Mouse (Mus musculus) splenic B cell, adult 2 months (primary cell): ENCODE results near the gene Acvr1b.
A peak's percentile ranks its signal among the peaks of the same experiment; 100 is the strongest.

Experiments used
- DNase-seq: peaks from one replicate; pipeline ENCODE4 v3.0.0-alpha.2; 2011; ENCODE audit warnings: low read depth, low spot score
- H3K27me3 ChIP-seq: 2 replicates; pipeline ENCODE4 v1.6.1; 2012; ENCODE audit warnings: mild to moderate bottlenecking, low read length, moderate library complexity, mixed read lengths; ENCODE audit not compliant: control insufficient read depth, poor library complexity, insufficient read depth, severe bottlenecking
- H3K36me3 ChIP-seq: 2 replicates; pipeline ENCODE4 v1.6.1; 2012; ENCODE audit warnings: mild to moderate bottlenecking, low read length, moderate library complexity, mixed read lengths; ENCODE audit not compliant: control insufficient read depth, poor library complexity, insufficient read depth, severe bottlenecking

The Acvr1b gene

DNA sequence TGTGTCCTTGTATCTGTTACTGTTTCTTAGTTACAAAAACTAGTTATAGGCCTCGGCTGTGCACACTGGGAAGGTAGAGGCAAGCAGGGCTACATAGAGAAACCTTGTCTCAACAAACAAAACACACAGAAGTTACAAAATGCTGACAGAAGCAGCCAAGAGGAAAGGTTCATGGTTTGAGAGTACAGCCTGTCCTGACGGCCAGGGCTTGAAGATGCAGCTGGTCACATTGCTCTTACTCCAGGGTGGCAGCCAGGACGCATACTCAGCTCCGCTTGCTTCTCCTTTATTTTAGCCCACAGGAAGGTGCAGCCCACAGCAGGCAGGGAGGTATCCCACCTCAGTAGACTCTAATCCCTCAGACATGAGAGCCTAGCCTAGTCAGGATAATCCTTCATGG, 42.2 kb downstream of the Acvr1b start:
- DNase-seq, result no peak
- Histone ChIP-seq H3K36me3 (no peaks in the 10 kb centered on the region), H3K27me3 (no peaks in the 10 kb centered on the region)

DNA sequence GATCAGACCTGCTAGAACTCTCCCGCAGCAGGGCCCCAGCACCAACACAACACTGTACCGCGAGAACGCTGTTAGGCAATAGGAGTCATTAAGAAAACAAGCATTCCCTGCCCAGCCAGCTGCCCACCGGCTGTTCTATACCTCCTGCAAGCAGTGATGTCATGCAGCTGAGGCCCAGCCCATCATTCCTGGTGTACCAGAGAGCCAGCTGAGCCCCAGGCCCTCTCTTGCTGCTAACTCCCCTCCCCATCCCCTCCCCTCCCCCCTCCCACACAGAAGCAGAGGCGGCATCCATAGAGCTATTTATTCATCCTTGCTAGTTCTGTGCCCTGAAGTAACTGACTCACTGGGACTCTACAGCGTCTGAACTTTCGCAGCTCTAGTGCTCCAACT, 47.0 kb downstream of the Acvr1b start:
- Histone ChIP-seq H3K36me3 (no peaks in the 10 kb centered on the region), H3K27me3 (no peaks in the 10 kb centered on the region)
- no peak for DNase-seq

DNA sequence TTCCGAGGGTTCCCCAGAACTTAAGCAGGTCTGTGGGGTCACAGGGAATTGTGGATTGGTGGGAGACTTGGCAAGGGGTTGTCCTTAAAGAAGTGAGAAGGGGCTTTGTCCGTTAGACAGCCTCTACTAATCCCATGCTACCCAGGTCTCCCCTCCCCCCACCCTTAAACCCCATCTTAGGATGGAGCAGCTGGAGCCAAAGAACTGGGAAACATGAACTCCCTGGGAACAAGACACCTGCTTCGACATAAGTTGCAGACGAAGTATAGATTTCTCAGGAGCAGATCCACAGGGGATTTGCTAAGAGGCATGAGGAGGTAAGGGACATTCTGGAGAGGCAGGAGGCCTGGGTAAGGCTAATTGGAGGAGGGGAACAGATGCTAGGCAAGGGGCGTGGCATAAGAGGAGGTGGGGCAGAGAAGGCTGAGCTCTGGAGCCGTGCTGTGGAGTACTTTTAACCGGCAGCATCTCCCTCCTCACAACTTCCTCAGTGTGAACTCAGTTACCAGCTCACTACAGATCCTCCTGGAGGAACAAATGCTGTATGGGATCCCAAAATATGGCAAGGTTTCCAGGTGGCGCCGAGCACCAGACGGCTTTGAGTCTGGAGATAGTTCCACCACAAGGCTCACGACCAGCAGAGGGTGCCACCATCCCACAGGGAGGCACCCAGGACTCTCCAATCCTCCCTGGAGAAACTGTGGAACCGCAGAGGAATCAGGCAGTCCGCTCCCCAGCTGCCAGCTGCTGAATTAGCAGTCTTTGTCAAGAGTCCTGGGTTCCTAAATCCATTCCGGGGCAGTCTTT, 47.6 kb downstream of the Acvr1b start:
- DNase-seq, result peak; percentile 53
- H3K36me3 ChIP-seq, result no peaks in the 10 kb centered on the region

DNA sequence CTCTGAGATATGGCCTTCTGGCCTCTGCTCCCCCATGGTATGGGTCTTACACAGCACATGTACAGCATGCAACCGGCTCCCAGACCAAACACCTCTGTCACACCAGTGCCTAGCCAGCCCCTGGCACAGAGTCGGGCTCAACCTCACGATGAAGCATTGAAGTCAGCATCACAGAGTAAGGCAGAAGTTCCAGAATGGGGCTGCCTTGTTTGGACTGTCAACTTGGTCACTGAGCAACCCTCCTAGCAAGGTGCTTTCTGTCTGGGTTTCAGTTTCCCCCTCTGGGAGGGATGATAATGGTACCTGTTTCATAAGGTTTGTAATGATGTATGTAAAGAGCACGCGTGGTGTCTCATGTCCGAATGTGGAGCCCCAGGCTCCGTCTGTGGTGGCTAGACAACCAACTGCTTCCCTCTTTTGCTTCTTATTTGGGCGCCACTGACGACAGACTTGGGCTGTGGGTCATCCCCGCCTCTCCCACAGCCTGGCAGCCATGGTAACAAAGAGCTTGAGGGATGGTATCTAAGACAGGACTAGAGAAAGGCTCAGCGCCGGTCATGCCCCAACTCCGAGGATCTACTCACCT, 49.1 kb downstream of the Acvr1b start:
- H3K27me3 ChIP-seq, result no peaks in the 10 kb centered on the region
- peak; percentile 85 for DNase-seq
- no peaks in the 10 kb centered on the region for H3K36me3 ChIP-seq

More for the DNA sequence above, 47.6 kb downstream of the Acvr1b start:
- H3K27me3 ChIP-seq, result no peaks in the 10 kb centered on the region

DNA sequence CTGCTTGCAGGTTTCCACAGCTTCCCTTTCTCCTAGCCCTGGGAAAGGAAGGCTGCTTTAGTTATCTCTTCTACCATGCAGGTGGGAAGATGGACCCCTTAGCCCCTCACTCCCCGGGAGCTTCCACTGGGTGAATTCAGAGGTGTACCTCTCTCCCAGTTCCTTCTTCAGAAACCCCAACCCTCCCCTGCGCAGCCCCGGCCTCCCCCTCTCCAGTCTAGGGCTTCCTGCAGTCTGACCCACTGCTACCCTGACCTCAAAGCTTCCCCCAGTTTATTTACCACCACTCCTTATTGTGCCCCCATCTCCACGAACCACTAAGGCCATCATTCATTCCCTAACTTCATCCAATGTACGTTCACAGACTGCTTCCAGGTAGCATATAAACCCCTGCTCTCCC, 49.7 kb downstream of the Acvr1b start:
- H3K36me3 ChIP-seq, result no peaks in the 10 kb centered on the region
- DNase-seq, result no peak
- no peaks in the 10 kb centered on the region for H3K27me3 ChIP-seq

DNA sequence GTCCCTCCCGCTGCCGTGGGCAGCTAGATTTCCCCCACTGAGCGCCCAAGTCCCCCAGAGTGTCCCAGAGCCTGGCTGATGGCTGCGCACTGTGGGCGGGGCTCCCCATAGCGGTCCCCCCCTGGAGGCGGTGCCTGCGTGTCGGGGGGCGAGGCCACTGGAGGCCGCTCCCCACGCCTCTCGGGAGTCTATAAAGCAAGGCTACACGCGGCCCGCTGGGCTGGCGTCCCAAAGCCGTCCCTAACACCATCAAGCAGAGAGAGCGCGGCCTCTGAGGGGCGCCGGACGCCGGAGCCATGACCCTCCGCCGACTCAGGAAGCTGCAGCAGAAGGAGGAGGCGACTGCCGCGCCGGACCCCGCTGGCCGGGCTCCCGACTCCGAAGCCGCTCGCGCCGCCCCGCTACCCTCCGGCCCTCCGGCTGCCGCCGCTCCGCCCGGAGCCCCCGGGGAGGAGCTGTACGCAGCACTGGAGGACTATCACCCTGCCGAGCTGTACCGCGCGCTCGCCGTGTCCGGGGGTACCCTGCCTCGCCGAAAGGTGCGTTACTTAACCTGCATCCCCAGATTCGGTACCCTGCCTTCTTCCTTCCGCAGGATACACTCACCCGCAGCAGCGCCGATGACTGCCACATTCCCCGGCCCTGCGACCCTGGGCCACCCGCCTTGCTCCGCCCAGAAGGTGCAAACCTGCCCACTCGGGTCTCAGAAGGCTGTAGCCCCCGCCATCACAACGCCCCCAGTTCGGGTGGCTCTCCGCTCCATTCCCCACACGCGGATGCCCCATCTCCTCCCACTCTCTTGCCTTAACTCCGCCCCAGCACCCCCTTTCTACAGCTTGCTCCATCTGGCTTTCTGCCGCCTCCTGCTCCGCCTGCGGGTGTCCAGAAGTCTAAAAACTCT, 50.4 kb downstream of the Acvr1b start, which contains the start of gene Grasp:
TSS of gene Grasp (plus strand) at position 183 of the 901 bp plus-strand sequence.
- Histone ChIP-seq H3K27me3 (no peaks in the 10 kb centered on the region), H3K36me3 (no peaks in the 10 kb centered on the region; the same call in 1 of the 2 replicates)
- DNase-seq, result peak; percentile 90

DNA sequence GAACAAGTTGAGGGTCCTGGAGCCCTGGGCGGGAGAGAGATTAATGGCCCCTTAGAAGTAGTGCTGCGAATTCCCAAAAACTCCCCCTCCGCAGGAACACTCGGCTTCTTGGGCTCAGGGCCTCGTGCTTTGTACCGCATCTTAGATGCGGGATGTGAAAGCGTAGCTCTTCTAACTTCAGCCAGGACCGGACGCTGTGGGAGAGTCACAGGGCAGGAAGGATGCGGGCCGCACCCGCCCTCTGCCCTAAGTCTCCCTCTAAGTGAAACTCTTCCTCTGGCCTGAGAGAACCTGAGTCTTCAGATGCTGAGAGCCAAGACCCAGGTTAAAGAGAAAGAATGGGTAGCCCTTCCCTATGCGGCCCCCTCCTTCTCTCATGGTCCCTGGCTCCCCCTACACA, 51.1 kb downstream of the Acvr1b start:
- peak; percentile 60 for DNase-seq
- Histone ChIP-seq H3K27me3 (no peaks in the 10 kb centered on the region), H3K36me3 (no peaks in the 10 kb centered on the region; the same call in 1 of the 2 replicates)

DNA sequence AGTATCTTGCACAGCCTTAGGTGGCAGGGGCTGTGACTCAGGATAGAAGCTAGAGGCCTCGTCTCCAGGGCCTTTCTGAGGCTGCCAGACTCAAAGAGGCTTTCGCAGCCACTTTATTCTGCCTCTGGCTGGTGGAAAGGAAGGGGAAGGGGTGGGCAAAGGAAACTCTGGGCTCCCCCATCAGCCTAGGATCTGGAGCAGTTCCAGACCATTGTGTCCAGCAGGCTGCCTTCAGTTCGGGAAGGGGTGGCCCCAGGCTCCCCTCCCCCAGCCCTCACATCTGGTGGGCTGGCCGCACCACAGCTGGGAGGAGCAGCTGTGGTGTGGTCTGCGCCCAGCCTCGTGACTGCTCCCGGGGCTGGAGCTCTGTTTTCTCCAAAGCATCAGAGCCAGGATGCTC, 54.1 kb downstream of the Acvr1b start:
- Histone ChIP-seq H3K36me3 (no peaks in the 10 kb centered on the region; the same call in 1 of the 2 replicates), H3K27me3 (no peaks in the 10 kb centered on the region)
- no peak for DNase-seq

DNA sequence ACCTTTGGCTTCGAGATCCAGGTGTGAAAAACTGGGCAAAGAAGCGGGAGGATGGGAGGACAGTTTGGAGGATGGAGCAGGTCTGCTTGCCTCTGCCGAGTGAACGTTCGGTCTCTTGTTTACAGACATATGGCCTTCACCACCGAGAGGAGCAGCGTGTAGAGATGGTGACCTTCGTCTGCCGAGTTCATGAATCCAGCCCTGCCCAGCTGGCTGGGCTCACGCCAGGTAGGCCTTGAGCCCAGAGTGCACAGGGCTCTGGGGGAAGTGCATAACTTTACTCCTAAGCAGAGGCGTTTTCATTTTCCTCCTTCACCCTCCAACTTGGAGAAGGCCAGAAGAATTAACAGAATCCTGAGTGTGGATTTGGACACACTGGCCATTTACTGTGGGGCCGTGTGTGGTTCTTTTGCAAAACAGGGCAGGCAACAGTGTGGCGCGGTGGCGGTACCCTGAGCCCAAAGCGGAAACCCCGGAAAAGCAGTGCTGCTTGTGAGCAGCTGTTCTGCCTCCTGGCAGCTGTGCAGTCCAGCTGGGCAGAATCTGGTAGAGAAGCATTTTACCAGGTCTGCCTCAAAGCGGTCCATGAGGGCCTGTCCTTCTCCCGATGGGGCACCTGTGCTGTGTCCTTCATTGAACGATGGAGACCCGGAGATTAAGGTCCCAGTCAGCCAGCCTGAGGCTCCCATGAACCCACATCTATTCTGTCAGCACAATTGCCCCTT, 55.2 kb downstream of the Acvr1b start:
- Histone ChIP-seq H3K27me3 (no peaks in the 10 kb centered on the region), H3K36me3 (no peaks in the 10 kb centered on the region; the same call in 1 of the 2 replicates)
- DNase-seq, result no peak

DNA sequence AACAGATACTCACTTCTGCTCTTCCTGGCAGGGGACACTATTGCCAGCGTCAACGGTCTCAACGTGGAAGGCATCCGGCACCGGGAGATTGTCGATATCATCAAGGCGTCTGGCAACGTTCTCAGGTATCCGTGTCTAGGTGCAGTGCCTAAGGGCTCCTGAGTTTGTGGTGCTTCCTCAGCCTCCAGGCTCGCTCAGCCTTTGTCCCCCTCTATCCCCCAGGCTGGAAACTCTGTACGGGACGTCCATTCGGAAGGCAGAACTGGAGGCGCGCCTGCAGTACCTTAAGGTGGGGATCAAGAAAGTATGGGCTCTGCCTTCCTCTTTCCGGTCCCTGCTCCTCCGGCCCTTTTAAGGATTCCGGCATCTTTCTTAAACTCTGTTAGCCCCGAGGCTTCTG, 56.6 kb downstream of the Acvr1b start:
- no peaks in the 10 kb centered on the region; the same call in 1 of the 2 replicates for H3K36me3 ChIP-seq
- no peaks in the 10 kb centered on the region for H3K27me3 ChIP-seq
- no peak for DNase-seq

DNA sequence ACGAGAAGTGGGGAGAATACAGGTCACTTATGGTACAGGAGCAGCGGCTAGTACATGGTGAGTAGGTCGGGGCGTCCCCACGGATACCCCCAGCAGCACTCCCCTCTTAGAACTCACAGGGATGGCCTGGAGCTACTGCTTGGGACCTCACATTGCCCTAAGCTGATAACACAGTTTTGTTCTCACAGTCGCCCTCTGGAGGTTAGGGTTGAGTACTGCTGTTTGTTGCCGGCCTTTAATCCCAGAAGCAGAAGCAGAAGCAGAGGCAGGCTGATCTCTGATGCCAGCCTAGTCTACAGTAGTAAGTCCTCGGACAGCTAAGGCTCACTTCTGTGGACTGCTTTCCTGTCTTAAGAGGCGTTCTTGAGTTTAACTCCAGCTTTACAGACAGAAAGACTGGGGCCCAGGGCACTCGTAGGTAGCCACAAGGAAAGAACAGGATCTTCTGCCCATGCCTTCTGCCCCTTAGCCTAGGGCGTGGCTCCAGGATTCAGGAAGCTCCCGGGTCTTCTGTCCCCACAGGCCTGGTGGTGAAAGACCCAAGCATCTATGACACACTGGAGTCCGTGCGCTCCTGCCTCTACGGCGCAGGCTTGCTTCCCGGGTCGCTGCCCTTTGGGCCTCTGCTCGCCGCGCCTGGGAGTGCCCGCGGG, 57.3 kb downstream of the Acvr1b start:
- Histone ChIP-seq H3K27me3 (no peaks in the 10 kb centered on the region), H3K36me3 (no peaks in the 10 kb centered on the region; the same call in 1 of the 2 replicates)
- peak; percentile 87 for DNase-seq

DNA sequence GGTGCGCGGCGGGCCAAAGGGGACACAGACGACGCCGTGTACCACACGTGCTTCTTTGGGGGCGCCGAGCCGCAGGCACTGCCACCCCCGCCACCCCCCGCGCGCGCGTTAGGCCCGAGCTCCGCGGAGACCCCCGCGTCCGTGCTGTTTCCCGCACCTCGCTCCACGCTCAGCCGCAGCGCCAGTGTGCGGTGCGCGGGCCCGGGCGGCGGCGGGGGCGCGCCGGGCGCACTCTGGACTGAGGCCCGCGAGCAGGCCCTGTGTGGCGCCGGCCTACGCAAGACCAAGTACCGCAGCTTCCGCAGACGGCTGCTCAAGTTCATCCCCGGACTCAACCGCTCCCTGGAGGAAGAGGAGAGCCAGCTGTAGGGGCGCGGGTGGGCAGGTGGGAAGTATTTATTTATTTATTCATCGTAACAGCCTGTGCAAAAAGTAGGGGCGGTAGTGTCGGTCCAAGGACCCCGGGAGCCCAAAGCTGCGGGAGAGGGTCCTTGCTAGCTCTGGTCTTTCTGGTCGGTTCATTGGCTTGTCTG, 57.8 kb downstream of the Acvr1b start:
- Histone ChIP-seq H3K36me3 (no peaks in the 10 kb centered on the region; the same call in 1 of the 2 replicates), H3K27me3 (no peaks in the 10 kb centered on the region)
- no peak for DNase-seq

DNA sequence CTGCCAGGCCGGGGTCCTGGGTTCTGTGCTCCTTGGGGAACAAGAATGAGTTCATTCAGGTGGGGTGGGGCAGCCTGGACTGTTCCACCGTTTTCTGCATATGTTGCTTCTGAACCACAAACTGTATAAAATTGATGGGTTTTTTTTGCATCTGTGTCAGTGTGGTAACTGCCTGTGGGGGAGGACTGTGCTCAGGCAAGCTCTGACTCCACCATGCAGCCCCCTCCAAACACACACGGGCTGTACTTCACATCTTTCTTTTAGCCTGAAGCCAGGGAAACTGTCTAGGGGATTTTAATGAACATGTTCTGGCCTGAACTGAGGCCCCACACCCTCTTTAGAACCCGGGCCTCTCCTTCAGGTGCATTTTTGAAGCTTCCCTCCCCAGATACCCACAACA, 58.7 kb downstream of the Acvr1b start:
- DNase-seq, result no peak
- Histone ChIP-seq H3K36me3 (no peaks in the 10 kb centered on the region; the same call in 1 of the 2 replicates), H3K27me3 (no peaks in the 10 kb centered on the region)
